Mouse (Mus musculus): ENCODE results near the gene Bmp6. TPM values are rescaled to one million over a fixed set of nuclear protein-coding genes. Genes with fewer than 3 reads are reported as not detected.

Bmp6 gene
- polyA plus RNA-seq, 1 experiment: 0.73 TPM

- Histone ChIP-seq H3K4me3 (ENCODE audit: low read depth, low read length) (no peak overlapping the region), H3K27me3 (ENCODE audit: control insufficient read depth, insufficient read depth, low read length, poor library complexity, severe bottlenecking) (no peaks in the 10 kb centered on the region), H3K4me1 (ENCODE audit: control insufficient read depth, insufficient read depth, low read length) (peaks cover 2% of the 10 kb centered on the region), H3K9me3 (replicated peaks; ENCODE audit: control insufficient read depth, insufficient read depth, low read length, poor library complexity, severe bottlenecking) (no peaks in the 10 kb centered on the region), H3K36me3 (ENCODE audit: control insufficient read depth, insufficient read depth, low read length, poor library complexity, severe bottlenecking) (peaks cover 30% of the 10 kb centered on the region), H3K27ac (ENCODE audit: insufficient read depth, low read length) (no peak overlapping the region), H3K9ac (ENCODE audit: low read depth, poor library complexity, severe bottlenecking) (no peak overlapping the region)
- TF ChIP-seq CTCF (IDR thresholded peaks at IDR 0.05; ENCODE audit: low read depth, low read length): no peak
- no peak for TF ChIP-seq EP300 (IDR thresholded peaks at IDR 0.05; ENCODE audit: insufficient read depth, low read depth, low read length)
- no peak for TF ChIP-seq POLR2A (IDR thresholded peaks at IDR 0.05; ENCODE audit: insufficient read depth, low read length)
These were observed 169.0 kb downstream of the Bmp6 start for GRCm38 (mm10) chr13:38513921-38514320.

- Histone ChIP-seq H3K36me3 (ENCODE audit: control insufficient read depth, insufficient read depth, low read length, poor library complexity, severe bottlenecking) (peaks cover 38% of the 10 kb centered on the region), H3K9me3 (replicated peaks; ENCODE audit: control insufficient read depth, insufficient read depth, low read length, poor library complexity, severe bottlenecking) (no peaks in the 10 kb centered on the region), H3K4me3 (ENCODE audit: low read depth, low read length) (no peak overlapping the region), H3K27me3 (ENCODE audit: control insufficient read depth, insufficient read depth, low read length, poor library complexity, severe bottlenecking) (no peaks in the 10 kb centered on the region), H3K4me1 (ENCODE audit: control insufficient read depth, insufficient read depth, low read length) (peaks cover 2% of the 10 kb centered on the region), H3K27ac (ENCODE audit: insufficient read depth, low read length) (no peak overlapping the region), H3K9ac (ENCODE audit: low read depth, poor library complexity, severe bottlenecking) (no peak overlapping the region)
- no peak for TF ChIP-seq EP300 (IDR thresholded peaks at IDR 0.05; ENCODE audit: insufficient read depth, low read depth, low read length)
- no peak for TF ChIP-seq POLR2A (IDR thresholded peaks at IDR 0.05; ENCODE audit: insufficient read depth, low read length)
- no peak for TF ChIP-seq CTCF (IDR thresholded peaks at IDR 0.05; ENCODE audit: low read depth, low read length)
These were observed 170.5 kb downstream of the Bmp6 start for GRCm38 (mm10) chr13:38515431-38515830.

GRCm38 (mm10) chr13:38515845-38516244, 170.9 kb downstream of the Bmp6 start:
- Histone ChIP-seq H3K27ac (ENCODE audit: insufficient read depth, low read length) (no peak overlapping the region), H3K27me3 (ENCODE audit: control insufficient read depth, insufficient read depth, low read length, poor library complexity, severe bottlenecking) (no peaks in the 10 kb centered on the region), H3K9me3 (replicated peaks; ENCODE audit: control insufficient read depth, insufficient read depth, low read length, poor library complexity, severe bottlenecking) (no peaks in the 10 kb centered on the region), H3K9ac (ENCODE audit: low read depth, poor library complexity, severe bottlenecking) (no peak overlapping the region), H3K4me1 (ENCODE audit: control insufficient read depth, insufficient read depth, low read length) (peaks cover 2% of the 10 kb centered on the region), H3K4me3 (ENCODE audit: low read depth, low read length) (no peak overlapping the region), H3K36me3 (ENCODE audit: control insufficient read depth, insufficient read depth, low read length, poor library complexity, severe bottlenecking) (peaks cover 38% of the 10 kb centered on the region)
- TF ChIP-seq POLR2A (IDR thresholded peaks at IDR 0.05; ENCODE audit: insufficient read depth, low read length) (no peak), EP300 (IDR thresholded peaks at IDR 0.05; ENCODE audit: insufficient read depth, low read depth, low read length) (no peak), CTCF (IDR thresholded peaks at IDR 0.05; ENCODE audit: low read depth, low read length) (no peak)

GRCm38 (mm10) chr13:38516582-38516981, 171.7 kb downstream of the Bmp6 start:
- TF ChIP-seq EP300 (IDR thresholded peaks at IDR 0.05; ENCODE audit: insufficient read depth, low read depth, low read length) (no peak), CTCF (IDR thresholded peaks at IDR 0.05; ENCODE audit: low read depth, low read length) (no peak), POLR2A (IDR thresholded peaks at IDR 0.05; ENCODE audit: insufficient read depth, low read length) (no peak)
- Histone ChIP-seq H3K4me3 (ENCODE audit: low read depth, low read length) (no peak overlapping the region), H3K27ac (ENCODE audit: insufficient read depth, low read length) (no peak overlapping the region), H3K36me3 (ENCODE audit: control insufficient read depth, insufficient read depth, low read length, poor library complexity, severe bottlenecking) (peaks cover 43% of the 10 kb centered on the region), H3K4me1 (ENCODE audit: control insufficient read depth, insufficient read depth, low read length) (peaks cover 2% of the 10 kb centered on the region), H3K9ac (ENCODE audit: low read depth, poor library complexity, severe bottlenecking) (no peak overlapping the region), H3K9me3 (replicated peaks; ENCODE audit: control insufficient read depth, insufficient read depth, low read length, poor library complexity, severe bottlenecking) (no peaks in the 10 kb centered on the region), H3K27me3 (ENCODE audit: control insufficient read depth, insufficient read depth, low read length, poor library complexity, severe bottlenecking) (no peaks in the 10 kb centered on the region)

GRCm38 (mm10) chr13:38520299-38520698, 175.4 kb downstream of the Bmp6 start:
- Histone ChIP-seq H3K36me3 (ENCODE audit: control insufficient read depth, insufficient read depth, low read length, poor library complexity, severe bottlenecking) (peaks cover 47% of the 10 kb centered on the region), H3K27ac (ENCODE audit: insufficient read depth, low read length) (no peak overlapping the region), H3K9me3 (replicated peaks; ENCODE audit: control insufficient read depth, insufficient read depth, low read length, poor library complexity, severe bottlenecking) (no peaks in the 10 kb centered on the region), H3K9ac (ENCODE audit: low read depth, poor library complexity, severe bottlenecking) (no peak overlapping the region), H3K27me3 (ENCODE audit: control insufficient read depth, insufficient read depth, low read length, poor library complexity, severe bottlenecking) (no peaks in the 10 kb centered on the region), H3K4me1 (ENCODE audit: control insufficient read depth, insufficient read depth, low read length) (no peaks in the 10 kb centered on the region), H3K4me3 (ENCODE audit: low read depth, low read length) (no peak overlapping the region)
- TF ChIP-seq CTCF (IDR thresholded peaks at IDR 0.05; ENCODE audit: low read depth, low read length): no peak
- no peak for TF ChIP-seq POLR2A (IDR thresholded peaks at IDR 0.05; ENCODE audit: insufficient read depth, low read length)
- TF ChIP-seq EP300 (IDR thresholded peaks at IDR 0.05; ENCODE audit: insufficient read depth, low read depth, low read length): no peak

GRCm38 (mm10) chr13:38522056-38522654, 177.2 kb downstream of the Bmp6 start:
- Histone ChIP-seq H3K27ac (ENCODE audit: insufficient read depth, low read length) (no peak overlapping the region), H3K4me1 (ENCODE audit: control insufficient read depth, insufficient read depth, low read length) (peaks cover 4% of the 10 kb centered on the region), H3K36me3 (ENCODE audit: control insufficient read depth, insufficient read depth, low read length, poor library complexity, severe bottlenecking) (peaks cover 44% of the 10 kb centered on the region), H3K9ac (ENCODE audit: low read depth, poor library complexity, severe bottlenecking) (no peak overlapping the region), H3K9me3 (replicated peaks; ENCODE audit: control insufficient read depth, insufficient read depth, low read length, poor library complexity, severe bottlenecking) (no peaks in the 10 kb centered on the region), H3K27me3 (ENCODE audit: control insufficient read depth, insufficient read depth, low read length, poor library complexity, severe bottlenecking) (no peaks in the 10 kb centered on the region), H3K4me3 (ENCODE audit: low read depth, low read length) (no peak overlapping the region)
- no peak for TF ChIP-seq CTCF (IDR thresholded peaks at IDR 0.05; ENCODE audit: low read depth, low read length)
- no peak for TF ChIP-seq POLR2A (IDR thresholded peaks at IDR 0.05; ENCODE audit: insufficient read depth, low read length)
- TF ChIP-seq EP300 (IDR thresholded peaks at IDR 0.05; ENCODE audit: insufficient read depth, low read depth, low read length): no peak

Measured in ES-Bruce4 (cell line).